Mouse (Mus musculus) lung, postnatal 0 days (tissue): ENCODE data around the gene Gm20388.

Experiments used
- CTCF ChIP-seq: IDR thresholded peaks from 2 replicates; pipeline ENCODE4 v1.5.1; 2016; ENCODE audit warnings: antibody characterized with exemption, mild to moderate bottlenecking
- EP300 ChIP-seq: IDR thresholded peaks from 2 replicates; pipeline ENCODE4 v1.6.1; 2016; ENCODE audit warnings: antibody characterized with exemption, mild to moderate bottlenecking, control low read depth

- no peak for TF ChIP-seq EP300
- 0 out of 2 replicates have a peak, but pooled peaks have one; percentile 7 for TF ChIP-seq CTCF
Measured at GRCm38 (mm10) chr8:124020439-124021236, 4110.0 kb downstream of the Gm20388 start.
